Mouse (Mus musculus) ZHBTc4 (cell line): ENCODE results near the gene Tdrd5.

Experiments used
- DNase-seq: peaks from one replicate; pipeline ENCODE4 v3.0.0-alpha.2; 2011; ENCODE audit warnings: low read depth, low spot score

Gene Tdrd5

DNA sequence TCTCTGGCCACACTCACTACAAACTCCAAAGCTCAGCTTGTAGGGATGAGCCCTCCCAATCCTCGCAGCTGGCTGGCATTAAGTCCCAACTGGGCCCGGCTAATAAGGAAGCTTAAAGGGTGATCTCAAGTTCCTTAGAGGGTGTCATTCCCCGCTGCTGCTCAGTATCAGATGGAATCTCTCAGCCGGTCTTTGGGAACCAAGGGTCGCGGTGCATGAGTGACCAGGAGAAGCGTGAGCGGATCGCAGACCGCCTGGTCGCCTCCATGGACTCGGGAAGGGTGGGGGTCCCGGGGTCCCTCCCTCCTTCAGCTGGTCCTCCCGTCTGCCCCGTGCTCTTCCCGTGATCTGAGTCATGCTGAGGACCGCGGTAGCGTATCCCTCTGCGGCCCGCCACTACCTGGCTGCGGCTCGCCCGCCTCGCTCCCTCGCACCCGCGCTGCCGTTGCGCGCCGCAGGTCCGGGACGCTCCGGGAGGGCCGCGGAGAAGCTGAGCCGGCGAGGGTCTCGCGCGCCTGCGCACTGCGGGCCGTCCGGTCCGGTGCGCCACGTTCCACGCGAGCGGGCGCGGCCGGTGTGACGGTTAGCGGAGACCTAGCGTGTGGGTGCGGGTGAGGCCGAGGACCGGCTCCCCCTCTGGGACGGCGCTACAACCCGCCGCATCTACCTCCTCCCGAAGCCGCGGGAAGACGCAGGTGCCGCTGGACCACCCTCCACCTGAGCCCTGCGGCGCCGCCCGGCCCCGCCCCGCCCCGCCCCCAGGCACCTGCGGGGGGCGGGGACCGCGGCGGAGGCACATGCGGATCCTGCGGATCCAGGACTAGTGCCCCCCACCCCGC lies at the start of gene Tdrd5:
Gene Tdrd5 (minus strand): TSS at position 754 of the 839 bp plus-strand sequence.
- DNase-seq: peak; percentile 64

DNA sequence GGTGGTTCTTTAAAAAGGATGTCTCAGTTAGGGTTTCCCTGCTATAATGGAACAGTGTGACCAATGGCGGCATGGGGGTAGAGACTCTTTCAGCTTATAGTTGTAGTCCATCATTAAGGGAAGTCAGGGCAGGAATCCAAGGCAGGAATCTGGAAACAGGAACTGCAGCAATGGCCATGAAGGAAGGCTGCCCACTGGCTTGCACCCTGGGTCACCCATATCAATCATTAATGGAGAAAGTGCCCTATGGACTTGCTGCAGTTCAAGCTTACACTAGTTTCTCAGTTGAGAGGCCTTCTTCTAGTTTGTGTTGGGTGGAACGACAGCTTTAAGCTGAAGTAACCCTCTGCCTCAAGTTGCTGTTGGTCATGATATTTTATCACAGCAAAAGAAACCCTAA lies 49.0 kb upstream of the Tdrd5 start:
- no peak for DNase-seq

DNA sequence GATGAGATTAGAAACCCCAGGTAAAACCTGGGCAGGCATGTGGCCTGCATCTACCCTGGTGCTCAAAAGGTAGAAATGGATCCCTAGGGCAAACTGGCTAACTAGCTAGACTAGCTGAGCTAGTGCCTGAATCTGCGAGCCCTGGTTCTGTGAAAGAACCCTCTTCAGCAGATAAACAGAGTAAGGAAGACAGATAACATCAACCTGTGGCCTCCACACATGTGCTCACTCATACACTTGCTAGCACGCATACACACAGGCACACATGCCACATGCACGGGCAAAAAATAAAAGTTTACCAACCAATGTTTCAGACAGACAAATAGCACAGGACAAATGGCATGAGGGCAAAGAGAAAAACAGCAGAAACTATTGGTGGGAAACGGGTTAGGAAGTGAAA lies 47.0 kb upstream of the Tdrd5 start:
- no peak for DNase-seq

DNA sequence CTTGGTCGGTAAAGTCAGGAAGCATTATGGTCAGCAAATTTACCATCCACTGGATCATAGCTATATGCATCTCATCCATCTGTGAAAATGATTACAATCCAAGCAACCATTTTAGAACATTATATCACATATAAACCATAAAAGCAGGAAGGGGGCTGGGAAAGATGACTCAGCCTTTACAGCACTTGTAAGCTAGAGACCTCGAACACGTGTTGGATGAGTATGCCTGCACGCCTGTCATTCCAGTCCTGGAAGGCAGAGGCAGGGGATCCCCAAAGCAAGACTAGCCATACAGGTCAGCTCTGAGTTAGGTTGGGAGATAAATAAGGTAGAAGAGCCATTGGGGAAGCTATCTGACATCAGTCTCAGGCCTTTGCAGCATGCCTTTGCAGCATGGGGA lies 45.6 kb upstream of the Tdrd5 start:
- DNase-seq: no peak

DNA sequence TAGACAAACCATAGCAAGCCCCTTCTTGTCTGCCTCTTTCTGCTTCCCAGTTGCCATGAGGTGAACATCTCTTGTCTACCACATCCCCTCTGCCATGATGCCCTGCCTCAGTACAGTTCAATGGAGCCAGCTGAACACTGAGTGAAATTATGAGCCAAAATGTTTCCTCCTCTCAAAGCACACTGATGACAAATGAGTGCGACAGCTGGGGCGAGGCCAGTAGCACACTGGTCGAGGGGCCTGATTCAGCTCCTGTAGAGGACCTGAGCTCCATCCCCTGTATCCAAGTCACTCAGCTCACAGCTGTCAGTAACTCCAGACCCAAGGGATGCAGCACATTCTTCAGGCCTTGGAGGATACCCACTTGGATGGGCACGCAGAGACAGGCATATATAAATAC lies 42.2 kb upstream of the Tdrd5 start:
- no peak for DNase-seq

DNA sequence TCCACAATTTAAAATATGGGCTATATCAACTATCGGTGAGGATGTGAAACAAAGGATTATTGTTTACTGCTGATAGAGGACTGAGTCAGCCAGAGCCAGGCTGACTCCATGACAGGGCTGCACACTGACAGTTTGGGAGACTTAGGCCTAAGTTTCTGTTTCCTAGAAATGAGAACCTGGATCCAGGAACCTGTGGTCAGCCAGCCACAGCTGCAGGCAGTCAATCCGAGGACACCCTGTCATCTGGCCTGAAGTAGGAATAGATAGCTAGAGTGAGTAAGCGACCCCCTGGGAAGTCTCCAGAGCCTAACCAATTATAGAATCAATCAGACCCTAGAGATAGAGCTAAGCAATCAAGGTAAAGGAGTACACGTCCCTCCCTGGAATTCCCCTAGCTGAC lies 41.0 kb upstream of the Tdrd5 start:
- DNase-seq: no peak

DNA sequence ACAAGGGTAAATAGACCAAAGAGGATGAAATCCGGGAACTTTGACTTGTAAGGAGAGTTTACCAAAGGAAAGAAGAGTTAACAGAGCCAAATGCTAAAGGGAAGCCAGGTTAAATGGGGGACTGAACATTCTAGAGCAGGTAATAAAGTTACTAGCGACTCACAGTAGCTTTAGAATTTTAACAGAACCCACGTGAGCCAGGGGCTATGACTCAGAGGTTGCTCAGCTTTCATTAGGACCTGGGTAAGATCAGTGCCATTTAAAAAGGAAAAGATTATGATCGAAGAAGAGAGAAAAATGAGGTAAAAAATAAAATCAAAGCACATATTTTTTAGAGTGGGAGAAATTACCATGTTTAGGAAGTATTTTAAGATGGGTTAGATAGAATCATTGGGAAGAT lies 37.4 kb upstream of the Tdrd5 start:
- no peak for DNase-seq

DNA sequence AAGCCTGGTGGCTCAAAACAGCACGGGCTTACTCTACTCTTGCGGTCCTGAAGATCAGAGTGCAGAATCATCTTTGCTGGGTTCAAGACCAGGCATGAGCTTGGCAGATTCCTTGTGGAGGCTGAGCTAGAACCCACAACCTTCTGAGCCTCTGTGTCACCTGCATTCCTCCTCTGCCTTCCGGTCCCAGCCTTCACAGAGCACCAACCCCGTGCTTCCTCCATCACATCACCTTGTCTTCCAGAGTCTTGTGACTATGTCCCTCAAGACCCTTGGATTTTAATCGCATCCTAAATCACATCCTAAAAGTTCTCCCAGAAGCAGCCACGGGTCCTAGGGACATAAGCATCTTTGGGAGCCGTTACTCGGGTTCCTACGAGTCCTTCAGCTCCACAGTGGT lies 19.7 kb upstream of the Tdrd5 start:
- no peak for DNase-seq

DNA sequence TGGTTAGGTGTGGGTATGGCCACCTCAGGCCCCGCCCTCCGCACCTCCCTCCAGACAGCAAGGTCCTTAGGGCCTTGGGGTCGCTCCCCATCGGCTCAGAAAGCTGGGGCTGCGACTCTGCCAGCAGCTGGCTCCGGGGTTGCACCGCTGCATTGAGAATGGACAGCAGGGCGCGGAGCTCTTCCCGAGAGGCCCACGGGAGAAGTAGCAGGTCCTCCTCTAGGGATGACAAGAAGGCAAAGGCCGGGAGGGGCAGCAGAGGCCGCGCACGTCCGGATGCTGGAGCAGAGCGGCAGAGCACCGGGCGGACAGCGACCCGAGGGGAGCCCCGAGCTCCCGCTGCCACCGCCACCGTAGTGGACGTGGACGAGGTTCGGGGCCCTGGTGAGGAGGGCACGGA lies 7.2 kb upstream of the Tdrd5 start, which contains the start of gene Nphs2:
Gene Nphs2 (plus strand): TSS at position 98 of the 400 bp plus-strand sequence.
- peak; percentile 19 for DNase-seq

DNA sequence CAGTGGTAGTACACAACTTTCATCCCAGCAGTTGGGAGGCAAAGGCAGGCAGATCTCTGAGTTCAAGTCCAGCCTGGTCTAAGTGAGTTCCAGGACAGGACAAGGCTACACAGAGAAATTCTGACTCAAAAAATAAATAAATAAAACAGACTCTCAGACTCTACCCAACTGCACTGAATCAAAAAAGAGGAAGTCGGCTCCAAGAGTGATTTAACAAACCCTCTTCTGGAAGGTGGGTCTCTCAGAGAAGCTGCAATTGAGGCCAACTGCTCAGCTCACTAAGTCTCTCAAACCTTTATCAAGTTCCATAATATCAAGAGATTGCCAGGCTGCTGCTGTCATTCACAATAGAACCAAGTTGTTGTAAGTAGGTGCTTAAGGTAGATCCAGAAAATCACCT lies 5.1 kb upstream of the Tdrd5 start:
- no peak for DNase-seq

DNA sequence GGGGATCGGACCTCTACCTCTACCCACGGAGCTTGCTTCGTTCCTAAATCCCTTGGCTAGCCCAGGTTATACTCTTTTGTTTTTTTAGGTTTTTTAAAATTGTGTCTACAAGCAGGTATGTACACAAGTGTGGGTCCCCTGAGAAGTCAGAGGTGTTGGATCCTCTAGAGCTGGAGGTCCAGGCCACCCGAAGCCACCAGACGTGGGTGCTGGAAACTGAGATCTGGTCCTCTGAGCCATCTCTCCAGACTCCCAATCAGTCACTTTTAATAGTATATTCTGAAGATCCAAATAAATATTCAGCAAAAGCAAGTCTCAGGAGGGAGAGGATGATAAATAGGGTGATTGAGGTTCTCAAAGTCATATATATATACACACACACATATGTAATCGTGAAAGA lies 13.4 kb downstream of the Tdrd5 start:
- DNase-seq: no peak

DNA sequence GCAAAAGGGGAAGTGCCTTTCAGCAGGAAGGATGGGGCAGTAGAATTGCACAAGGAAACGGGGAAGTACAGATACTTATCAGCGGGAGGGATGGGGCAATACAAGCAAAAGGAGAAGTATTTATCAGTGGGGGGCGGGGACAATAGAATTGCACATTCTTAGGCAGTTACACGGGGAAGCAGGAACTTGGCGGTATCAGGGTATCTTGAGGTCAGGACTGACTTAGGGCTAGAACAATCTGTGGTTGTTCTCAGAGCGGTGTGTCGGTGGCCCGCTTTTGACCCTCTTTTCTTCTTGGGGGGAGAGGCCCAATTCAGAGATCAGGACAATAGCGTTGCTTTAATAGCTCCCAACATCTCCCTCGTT lies 14.3 kb downstream of the Tdrd5 start:
- peak; percentile 53 for DNase-seq

DNA sequence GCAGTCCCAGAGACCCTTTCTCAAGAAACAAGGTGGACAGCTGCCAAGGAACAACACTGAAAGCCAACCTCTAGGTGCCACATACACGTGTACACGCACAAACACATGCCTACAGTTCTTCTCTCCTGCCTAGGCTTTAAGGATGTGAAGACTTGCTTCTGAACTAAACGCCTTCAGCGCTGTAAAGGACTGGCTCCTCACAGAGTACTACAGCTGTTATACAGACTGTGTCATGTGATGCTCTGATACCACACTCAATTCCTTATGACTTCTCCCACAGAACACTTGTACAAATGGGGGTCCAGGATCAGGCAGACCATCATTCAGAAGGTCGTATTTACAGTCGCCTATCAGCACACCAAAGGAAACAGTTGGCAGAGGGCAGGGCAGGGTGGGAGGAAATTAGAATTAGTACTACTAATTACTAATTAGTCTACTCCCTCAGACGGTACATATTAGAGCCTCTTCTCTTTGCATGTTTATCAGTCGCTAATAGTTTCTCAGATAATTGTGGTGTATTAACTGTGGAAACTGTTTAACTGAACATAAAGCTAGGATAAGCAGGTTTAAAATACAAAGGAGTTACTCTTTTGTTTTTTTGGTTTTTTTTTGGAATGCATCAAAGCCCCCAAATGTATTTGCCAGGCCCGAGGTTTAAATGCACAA lies 14.8 kb downstream of the Tdrd5 start:
- no peak for DNase-seq

DNA sequence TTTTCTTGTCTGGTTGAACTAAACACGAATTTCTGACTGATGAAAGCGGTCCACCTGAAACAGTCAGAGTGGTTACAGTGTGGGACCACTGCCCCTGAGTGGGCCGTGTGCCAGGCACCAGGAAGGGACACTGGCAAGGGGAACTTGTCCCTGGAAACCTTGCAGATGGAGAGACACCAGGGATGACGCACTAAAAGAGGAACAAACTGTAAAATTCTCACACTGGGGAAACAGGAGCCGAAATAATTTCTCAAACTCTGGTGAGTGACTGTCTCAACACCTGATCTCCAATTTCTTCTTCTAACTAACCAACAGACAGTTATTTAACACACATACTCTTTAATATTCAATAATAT lies 17.9 kb downstream of the Tdrd5 start:
- DNase-seq: no peak

DNA sequence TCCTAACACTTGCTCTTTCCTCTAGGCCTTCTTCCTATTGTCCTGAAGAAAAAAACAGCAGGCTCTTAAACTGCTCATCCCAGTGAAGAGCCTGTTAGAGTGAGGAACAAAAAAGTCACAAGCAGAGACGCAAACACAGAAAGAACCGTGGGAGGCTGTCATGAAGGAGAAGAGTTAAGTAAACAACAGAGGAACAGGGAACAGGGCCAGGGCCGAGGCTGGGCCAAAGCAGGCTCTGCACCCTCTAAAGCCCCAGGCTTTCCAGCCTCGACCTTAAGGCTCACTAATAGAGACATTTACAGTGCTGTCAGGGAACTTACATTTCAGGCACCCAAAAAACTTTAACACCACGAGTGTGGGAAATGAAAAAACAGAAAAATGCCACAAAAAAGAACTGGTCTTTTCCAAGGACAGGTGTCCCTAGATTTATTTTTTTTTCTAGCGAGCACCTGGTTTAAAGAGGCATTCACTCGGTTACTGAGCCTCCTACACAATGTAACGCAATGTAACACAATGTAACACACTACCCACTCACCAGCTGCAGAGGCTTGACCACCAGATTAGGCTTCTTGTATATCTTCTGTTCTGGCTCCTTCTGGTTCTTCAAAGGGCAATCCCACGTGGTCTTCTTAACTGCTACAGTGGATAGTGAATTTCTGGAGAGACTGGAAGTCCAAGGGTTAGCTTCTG lies 18.5 kb downstream of the Tdrd5 start:
- no peak for DNase-seq

DNA sequence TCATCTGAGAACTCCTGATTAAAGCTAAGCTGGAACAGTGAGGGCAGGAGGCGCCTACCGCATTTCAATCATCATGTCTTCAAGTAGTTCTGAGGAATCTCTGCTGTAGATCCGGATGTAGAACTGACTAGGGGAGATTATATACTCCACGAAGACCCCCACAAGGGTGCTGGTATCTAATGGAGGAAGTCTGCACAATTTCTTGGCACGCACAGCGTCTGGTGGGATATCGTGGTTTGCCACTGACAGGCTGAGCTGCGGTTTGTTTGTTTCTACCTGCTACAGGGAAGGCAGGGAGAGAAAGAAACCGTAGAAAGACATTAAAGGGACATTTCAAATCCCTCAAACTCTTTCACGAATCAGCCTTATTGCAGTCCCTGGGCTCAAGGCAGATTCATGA lies 19.3 kb downstream of the Tdrd5 start:
- no peak for DNase-seq

DNA sequence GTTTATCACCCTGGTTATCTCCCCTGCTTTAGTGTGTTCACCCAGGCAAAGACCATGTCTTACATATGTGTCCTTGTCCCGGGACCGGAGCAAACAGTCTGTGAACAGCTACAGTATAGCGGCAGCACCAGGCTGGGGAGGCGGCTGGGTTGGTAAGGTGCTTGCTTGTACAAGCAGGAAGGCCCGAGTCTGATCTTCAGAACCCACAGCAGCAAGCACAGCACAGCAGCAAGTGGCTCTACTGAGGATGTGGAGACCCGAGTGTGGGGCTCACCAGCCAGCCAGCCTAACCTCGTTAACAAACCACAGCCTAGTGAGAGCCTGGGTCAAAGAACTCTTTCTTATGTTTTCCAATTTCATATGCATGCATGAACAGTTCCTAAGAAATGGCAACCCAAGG lies 23.3 kb downstream of the Tdrd5 start:
- DNase-seq: no peak

DNA sequence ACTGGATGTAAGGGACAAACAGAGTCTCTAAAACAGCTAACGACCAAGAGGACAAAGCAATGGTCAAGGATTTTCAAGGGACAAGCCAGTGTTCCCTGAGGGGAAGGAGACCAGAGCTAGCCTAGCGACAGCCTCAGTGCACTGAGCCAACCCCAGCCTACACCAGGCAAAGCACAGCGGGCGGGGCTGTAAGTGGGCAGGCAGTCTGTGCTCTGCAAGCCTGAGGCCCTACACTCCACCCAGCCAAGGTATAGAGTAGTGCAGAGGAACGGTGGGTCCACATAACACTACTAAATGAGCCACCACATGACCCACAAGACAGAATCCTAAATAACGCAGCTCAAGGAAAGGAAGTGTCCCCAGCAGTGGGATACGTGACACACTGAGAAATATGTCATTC lies 29.8 kb downstream of the Tdrd5 start:
- peak; percentile 26 for DNase-seq

DNA sequence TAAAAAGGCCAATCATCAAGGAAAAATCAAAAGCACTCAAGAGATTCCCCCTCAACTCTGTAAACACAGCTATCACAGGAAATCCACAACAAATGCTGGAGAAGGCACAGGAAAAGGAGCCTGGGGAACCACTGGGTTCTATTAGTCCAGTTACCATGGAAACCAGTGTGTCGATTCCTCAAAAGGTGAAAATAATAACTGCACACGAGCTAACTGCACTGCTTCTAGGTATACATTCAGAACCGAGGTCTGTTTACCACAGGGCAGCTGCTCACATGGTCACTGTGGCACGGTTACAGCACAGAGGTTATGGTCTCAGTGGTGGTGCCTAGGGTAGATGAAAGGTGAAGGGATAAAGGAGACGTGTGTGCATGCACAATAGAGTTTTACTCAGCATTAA lies 31.8 kb downstream of the Tdrd5 start:
- no peak for DNase-seq

DNA sequence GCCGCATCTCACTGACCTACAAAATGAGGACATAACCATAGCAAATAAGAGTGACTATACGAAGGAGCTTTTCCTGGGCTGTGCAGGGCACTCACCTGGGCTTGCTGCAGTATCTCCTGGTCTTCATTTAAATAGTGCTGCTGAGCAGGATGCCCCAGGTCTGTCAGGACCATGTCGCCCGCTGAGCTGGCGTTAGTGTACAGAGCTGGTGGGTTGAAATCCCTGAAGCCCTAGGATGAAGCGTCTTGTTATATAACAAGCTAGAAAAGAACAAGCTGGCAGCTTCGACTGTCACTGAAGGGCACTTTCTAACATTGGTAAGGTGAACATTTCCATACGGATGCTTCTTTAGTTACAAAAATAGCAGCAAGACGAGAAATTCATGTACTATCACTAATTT lies 33.0 kb downstream of the Tdrd5 start:
- DNase-seq: no peak

DNA sequence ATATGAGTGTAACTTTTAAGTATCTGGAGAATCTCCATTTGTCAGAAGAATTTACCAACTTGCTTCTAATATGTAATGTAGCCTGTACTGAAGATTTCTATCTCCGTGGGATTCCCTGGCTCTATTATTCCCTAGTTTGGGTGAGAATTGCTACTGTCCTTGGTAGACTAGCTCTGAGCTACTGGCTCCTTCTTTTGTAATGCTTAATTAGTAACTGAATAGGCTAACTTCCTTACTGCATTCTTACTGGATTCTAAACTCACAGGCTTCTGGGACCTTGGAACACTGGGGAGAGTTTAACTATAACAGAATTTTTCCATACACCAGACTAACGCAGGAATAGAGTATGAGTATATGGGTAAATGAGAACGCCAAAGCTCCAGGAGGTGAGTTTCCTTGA lies 34.9 kb downstream of the Tdrd5 start:
- DNase-seq: peak; percentile 61

DNA sequence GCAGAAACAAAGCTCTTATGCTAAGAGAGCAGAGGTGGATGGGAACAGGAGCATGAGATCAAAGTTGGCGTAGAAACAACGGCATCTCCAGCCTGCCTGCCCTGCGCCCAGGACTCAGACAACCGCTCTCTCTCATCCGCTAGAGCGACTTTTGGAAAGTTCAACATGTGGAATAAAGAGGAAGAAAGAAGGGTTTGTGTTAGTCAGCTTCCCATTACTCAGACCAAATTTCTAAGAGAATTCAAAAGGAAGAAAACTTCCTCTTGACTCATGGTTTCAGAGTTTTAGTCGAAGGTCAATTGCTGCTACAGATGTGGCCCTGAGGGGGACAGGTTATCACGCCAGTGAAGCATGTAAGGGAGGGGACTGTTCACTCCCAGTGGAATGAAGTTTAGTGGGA lies 39.5 kb downstream of the Tdrd5 start:
- no peak for DNase-seq

DNA sequence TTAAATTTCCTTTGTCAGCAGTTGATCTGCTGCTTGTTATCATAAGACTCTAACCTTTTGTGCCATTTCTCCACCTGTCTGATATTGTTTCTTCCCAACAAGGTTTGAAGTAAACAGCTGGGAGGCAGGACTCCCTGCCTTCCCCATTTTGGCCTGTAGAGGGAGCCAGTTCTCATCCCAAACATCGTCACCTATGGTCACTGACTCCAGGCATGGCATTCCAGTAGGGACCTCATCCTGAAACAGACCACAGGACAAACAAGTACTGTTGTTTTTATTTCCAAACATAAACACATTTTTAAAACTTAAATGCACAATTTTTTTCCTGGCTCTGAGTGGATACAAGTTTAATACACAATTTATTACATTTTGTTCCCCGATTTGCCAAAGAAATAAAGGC lies 40.1 kb downstream of the Tdrd5 start:
- peak; percentile 80 for DNase-seq
